Mouse (Mus musculus) brain, adult 2 months (tissue): Measurements from ENCODE around the gene Dpf3.
A peak's percentile ranks its signal among the peaks of the same experiment; 100 is the strongest.

Experiments
- DNase-seq: peaks from one replicate; pipeline ENCODE4 v3.0.0; 2011; ENCODE audit warnings: low read depth, low spot score

The Dpf3 gene

DNA sequence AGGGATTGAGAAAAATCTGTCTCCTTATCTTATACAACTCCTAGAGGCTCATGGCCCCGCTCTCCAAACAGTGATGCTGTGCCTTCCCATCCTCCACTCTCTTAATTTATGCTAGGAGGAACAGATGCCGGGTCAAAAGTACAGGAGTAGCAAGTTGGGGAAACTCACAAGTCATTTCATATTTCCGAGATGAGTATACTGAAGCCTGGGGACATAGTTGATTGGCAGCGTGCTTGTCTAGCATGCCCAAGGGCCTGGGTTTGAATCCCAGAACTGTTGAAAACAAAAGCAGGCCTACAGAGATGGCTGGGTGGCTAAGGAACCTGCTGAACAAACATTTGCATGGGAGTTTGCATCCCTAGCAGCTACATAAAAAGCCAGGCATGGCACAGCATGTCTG is 72.3 kb downstream of the Dpf3 start:
- DNase-seq: no peak

DNA sequence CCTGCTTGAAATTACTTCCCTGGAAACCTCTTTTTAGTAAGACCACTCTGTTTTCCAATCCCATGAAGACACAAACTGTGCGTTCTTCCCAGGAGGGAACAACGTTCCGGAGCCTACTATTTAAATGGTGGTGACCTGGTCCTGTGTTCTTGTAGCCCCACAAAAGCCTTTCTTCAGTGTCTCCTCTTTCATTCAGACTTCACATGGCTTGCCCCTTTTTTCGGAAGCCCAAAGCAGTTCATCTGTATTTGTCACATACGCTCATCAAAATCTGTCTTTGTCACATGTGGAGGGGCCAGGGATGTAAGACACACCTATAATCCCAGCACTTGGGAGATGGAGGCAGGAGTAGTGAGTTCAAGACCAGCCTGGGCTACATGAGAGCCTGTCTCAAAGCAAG is 73.8 kb downstream of the Dpf3 start:
- DNase-seq: no peak

GRCm38 (mm10) chr12:83411721-83412521 is 75.6 kb downstream of the Dpf3 start:
- peak; percentile 98 for DNase-seq

DNA sequence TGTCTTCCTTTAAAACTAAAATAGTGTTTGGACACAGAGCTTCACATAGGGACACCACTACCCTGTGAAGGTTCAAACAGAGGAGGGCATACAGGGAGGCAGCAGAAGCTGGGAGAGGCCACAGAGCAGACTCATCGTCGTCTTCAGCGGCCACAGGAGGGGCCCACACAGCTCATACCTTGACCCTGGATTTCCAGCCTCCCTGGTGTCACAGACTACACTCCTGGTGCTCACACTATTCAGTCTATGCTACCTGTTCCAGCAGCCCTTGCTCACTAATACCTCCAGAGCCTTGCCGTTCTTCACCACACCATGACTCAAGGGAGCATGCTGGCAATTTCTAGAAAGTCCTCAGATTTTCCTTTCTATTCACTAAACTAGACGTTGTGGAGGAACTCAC is 76.5 kb downstream of the Dpf3 start:
- no peak for DNase-seq

GRCm38 (mm10) chr12:83405374-83406125 is 82.0 kb downstream of the Dpf3 start:
- peak; percentile 27 for DNase-seq

- no peak for DNase-seq
These were observed 85.2 kb downstream of the Dpf3 start for GRCm38 (mm10) chr12:83402270-83402669.

DNA sequence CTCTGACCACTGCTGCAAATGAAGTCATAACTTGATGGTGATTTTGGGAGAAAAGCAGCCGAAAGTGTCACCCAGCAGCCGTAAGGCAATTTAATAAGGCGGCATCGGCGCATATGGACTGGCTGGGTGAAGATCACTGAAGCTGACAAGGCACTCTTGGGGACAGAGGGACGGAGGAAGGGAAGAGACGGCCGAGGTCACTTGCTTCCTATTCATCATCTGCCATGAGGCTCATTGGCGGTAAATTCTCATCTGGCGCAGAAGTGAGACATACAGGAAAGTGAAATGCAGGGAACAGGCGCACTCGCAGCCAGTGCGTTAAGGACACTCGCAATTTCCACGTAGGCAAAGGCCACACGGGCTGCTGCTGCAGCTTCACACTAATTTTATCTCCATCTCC is 95.5 kb downstream of the Dpf3 start:
- DNase-seq: no peak

GRCm38 (mm10) chr12:83387554-83387953 is 100.0 kb downstream of the Dpf3 start:
- no peak for DNase-seq

DNA sequence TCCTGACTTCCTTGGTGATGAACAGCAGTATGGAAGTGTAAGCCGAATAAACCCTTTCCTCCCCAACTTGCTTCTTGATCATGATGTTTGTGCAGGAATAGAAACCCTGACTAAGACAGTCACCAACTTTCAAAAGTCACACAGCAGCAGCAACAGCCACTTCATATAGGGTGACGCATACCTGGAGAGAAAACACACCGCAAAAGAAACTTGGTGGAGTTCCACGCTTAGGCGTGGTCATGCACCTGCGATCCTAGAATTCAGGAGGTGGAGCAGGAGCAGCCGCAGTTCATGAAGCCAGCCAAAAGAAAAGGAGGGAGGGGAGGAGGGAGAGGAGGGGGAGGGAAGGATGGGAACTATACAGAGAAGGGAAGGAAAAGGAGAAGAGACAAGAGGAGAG is 106.4 kb downstream of the Dpf3 start:
- no peak for DNase-seq

- no peak for DNase-seq
These were observed 107.5 kb downstream of the Dpf3 start for GRCm38 (mm10) chr12:83380016-83380415.

DNA sequence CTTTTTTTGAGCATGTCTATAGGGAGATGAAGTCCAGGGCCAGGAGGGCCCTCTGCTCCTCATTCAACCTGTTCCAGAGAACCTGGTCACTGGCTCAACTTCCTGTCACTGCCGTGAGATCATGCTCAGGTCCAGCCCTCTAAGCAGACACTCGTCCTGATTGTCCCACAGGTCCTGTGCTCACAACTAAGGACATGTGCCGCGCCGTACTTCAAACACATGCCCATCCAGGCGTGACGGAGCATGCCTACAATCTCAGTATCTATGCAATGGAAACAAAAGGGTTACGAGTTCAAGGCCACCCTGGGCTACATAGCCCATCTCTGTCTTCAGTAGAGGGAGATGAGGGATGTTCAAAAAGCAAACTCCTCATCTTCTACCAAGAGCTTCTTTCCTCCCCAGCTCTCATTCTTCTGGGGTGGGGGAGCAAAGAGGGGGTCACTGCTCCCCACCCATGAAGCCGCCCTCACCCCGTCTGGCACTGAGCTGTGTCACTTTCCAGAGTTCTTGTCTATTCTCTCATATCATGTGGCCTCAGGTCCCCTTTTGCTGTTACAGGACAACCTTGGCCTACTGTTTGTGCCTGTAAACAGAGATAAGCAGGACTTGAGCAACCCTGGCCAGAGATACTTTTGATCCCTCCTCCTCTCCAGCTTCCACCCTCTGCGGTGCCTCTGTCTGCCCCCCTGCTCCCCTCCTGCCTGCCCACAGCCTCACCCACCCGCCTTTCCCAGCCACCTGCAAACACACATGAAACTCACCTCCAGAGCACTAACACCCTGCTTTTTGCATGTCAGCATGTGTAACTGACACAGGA is 112.3 kb downstream of the Dpf3 start:
- no peak for DNase-seq

DNA sequence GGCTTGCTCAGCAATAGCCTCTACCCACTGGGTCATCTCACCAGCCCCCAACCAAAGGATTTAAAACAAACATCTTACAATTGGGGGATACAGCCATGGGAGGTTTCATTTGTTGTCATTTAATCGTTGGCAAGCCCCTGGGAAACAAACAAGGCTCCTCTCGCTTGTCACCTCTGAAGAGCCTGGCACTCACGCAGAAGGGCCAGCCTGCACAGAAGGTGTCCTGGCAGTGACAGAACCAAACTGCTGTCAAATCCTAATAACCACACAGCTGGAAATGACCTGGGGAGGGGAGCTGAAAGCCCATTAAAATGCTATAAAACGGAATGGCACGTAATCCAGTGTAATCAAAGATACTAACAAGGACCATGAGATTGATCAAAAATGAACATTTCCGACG is 114.4 kb downstream of the Dpf3 start:
- DNase-seq: no peak

- DNase-seq: peak; percentile 9
These were observed 115.2 kb downstream of the Dpf3 start for GRCm38 (mm10) chr12:83372290-83372689.

DNA sequence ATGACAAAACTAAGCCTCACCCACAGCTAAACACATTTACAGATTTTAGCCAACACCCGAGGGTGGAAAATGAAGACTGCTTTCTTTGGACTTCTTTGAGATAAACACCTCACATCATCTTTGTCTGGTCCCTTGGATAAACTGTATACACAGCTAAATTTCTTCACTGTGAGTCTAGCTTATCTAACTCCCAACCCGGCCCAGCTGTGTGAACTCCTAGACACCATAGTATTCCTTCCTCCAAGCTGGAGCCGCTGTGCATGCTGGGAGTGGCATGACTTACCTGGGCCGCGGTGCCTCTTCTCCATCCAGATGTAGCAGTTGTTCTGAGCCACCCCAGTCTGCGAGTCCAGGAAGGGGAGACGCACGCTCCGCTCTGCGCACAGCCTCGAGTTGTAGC is 117.3 kb downstream of the Dpf3 start:
- no peak for DNase-seq

GRCm38 (mm10) chr12:83369416-83369815 is 118.1 kb downstream of the Dpf3 start:
- no peak for DNase-seq

- DNase-seq: no peak
These were observed 120.0 kb downstream of the Dpf3 start for GRCm38 (mm10) chr12:83367486-83367885.

- no peak for DNase-seq
These were observed 122.7 kb downstream of the Dpf3 start for GRCm38 (mm10) chr12:83364771-83365170.

DNA sequence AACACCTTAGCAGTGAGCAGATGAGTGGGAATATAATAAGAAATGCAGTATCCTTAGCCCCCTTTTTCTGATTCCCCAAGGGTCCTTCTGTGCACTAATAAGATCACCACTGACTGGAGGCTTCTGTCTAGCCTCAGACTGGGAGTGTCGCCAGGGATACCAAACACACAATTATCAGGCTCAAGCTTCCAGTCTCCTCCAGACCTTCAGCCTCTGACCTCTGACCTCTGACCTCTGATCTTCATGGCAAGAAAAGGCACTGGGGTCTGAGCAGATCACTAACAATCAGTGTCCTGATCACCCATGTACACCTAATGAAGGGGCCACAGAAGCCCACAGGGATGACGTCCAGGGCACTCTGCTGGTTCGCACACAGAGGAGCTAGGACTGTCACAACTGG is 125.7 kb downstream of the Dpf3 start:
- no peak for DNase-seq

- no peak for DNase-seq
These were observed 134.9 kb downstream of the Dpf3 start for GRCm38 (mm10) chr12:83352640-83353039.

DNA sequence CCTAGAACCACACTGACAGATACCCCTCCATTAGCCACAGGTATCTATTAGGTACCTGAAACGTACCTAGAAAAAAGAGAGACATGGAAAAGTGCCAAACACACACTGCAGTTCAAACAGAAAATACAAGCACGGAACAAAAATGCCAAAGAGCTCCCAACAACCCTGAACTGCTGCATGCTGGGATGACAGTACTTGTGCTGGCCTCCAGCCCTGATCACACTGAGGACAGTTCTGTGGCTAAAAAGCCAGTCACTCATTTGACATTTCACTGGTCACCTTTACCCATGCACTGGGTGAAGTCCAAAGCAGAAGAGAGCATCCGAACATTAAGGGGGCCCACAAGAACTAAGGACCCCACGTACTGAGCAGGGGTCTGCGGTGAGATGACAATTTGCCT is 137.8 kb downstream of the Dpf3 start:
- no peak for DNase-seq

DNA sequence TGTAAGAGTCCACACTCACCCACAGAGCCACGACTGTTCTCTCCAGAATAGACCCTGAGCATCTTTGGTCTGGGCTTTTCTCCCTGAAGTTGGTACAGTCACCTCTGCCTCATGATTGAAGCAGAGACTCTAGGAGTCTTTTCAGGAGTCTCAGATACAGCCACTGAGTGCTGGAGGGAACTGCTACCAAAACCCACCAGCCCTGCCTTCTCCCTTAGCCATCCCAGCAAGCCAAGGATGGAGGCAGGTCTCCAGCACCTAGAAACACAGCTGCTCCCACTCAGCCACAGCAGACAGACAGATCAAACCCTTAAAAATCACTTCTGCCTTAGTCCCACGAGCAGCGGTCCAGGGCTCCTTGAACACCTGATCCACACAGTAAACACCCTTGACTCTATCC is 139.3 kb downstream of the Dpf3 start:
- no peak for DNase-seq

DNA sequence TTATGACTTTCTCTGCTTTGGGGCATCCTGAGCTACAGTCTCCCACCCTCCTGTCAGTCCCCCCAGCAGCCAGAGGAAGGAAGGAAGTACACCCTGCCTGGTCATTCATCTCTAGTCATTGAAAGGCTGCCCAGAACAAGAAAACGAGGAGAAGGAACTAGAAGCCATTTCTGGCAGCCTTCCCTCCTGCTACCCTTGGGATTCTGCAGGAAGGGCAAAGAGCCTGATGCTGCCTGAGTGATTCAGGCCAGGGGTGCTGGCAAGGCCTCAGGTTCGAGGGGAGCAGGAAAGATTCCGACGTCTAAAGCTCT is 144.7 kb downstream of the Dpf3 start:
- DNase-seq: peak; percentile 69
